Mouse (Mus musculus): Measurements from ENCODE around the gene Atxn2. TPM values are rescaled to one million over a fixed set of nuclear protein-coding genes. Genes with fewer than 3 reads are reported as not detected.

Atxn2 gene
- total and polyA plus RNA-seq, 3 experiments = 7.7 to 58.4 (median 8.3) TPM

DNA sequence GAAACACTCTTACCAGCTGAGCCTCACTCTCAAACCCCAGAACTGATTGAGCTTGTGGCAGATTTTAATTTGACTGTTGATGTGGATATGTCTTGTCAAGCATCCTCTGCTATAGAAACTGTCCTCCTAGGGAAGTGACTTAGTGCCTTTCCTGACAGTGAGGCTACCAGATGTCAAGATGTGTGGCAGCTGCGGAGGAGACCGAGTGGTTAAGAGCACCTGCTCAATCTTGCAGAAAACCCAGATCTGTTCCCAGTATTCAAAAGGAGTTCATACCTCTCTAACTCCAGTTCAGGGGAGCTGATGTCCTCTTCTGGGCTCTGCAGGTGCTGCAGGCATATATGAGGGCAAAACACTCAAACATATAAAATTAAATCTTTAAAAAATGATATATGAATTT is 53.9 kb downstream of the Atxn2 start:
- no peak for TF ChIP-seq IRF4 (IDR thresholded peaks at IDR 0.05; ENCODE audit: low read depth, low read length)
- TF ChIP-seq ZMIZ1 (IDR thresholded peaks at IDR 0.05; ENCODE audit: low read depth, low read length) = no peak
- no peak for TF ChIP-seq ETS1 (conservative IDR thresholded peaks at IDR 0.05; ENCODE audit: low read depth, low read length)
- no peak; the same call in 1 of the 2 replicates for TF ChIP-seq RAD21 (IDR thresholded peaks at IDR 0.05; ENCODE audit: low read depth, low read length)
- no peak for TF ChIP-seq POLR2A (IDR thresholded peaks at IDR 0.05; ENCODE audit: low read depth, low read length)
- in situ Hi-C loops (cut with MboI; ENCODE audit: low pct_ligation_motif_present, low pct_unique_long_range_greater_than_20kb, low sequenced_read_pairs) (no loop called here), dilution Hi-C loops (cut with MboI; ENCODE audit: extremely low pct_ligation_motif_present, extremely low pct_unique_long_range_greater_than_20kb, low sequenced_read_pairs) (no loop called here)
- H3K27me3 ChIP-seq (replicated peaks) = no peaks in the 10 kb centered on the region
- no peak for DNase-seq (ENCODE audit: extremely low read depth)
- no peak overlapping the region for H3K27ac ChIP-seq (ENCODE audit: insufficient read depth, low read depth)
- no peak overlapping the region for H3K4me2 ChIP-seq (ENCODE audit: insufficient read depth, low read depth, poor library complexity, severe bottlenecking)
- H3K9me3 ChIP-seq (replicated peaks; ENCODE audit: low read length) = no peaks in the 10 kb centered on the region
- no peak overlapping the region for H3K4me3 ChIP-seq (replicated peaks in 1 of 3; ENCODE audit: low read depth in 2 of 3, low read length in 2 of 3, poor library complexity in 1 of 3)
- no peak overlapping the region for H3K9ac ChIP-seq (ENCODE audit: insufficient read depth, low read depth)
- H3K79me2 ChIP-seq (replicated peaks; ENCODE audit: control insufficient read depth, extremely low read depth, insufficient read depth, poor library complexity, severe bottlenecking) = no peaks in the 10 kb centered on the region; the same call in 1 of the 2 replicates
- H3K36me3 ChIP-seq (replicated peaks in 1 of 2; ENCODE audit: control insufficient read depth in 1 of 2, insufficient read depth in 1 of 2, low read length in 1 of 2) = peaks cover 0 to 67% of the 10 kb centered on the region in 2 experiments
- peaks cover 0 to 24% of the 10 kb centered on the region in 2 experiments; a peak in 2 of 4 replicates for H3K4me1 ChIP-seq (ENCODE audit: control insufficient read depth in 1 of 2, insufficient read depth in 2 of 2)

DNA sequence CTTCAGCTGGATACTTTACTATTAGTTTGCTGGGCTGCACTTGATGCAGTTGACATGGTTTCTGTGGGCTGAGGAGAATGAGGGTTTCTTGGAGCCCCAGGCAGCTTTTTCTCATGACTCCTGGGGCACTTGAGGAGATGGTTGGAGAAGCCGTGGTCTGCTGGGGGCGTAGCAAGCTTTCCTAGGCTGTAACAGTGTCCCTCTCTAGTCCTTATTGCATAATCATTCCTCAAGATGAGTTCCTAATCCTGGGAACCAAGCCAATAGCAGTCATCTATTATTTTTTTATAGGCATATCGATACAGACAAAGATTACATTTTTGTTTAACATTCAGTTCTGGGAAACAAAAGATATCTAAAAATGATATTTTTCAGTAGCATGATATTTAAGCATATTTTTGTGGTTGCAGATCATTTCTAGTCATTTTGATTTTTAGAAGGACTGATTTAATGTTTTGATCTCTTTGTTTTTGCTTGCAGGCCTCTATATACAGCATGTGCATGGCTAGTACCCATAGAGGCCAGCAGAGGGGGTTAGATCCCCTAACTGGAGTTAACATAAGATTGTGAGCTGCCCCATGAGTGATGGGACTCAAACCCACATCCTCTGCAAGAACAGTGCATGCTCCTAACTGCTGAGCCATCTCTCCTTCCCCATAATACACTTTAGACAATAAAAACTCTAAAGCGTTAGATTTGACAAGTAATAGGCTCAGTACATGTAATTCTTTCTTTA is 55.1 kb downstream of the Atxn2 start:
- TF ChIP-seq CTCF (conservative IDR thresholded peaks at IDR 0.05 in 1 of 2, IDR thresholded peaks at IDR 0.05 in 1 of 2; ENCODE audit: low read depth in 2 of 2, low read length in 2 of 2) (peak in 1 of 2 experiments; percentile 38; a peak in 2 of 4 replicates), E2F4 (IDR thresholded peaks at IDR 0.05; ENCODE audit: insufficient replicate concordance, low read depth, low read length) (no peak)
- peaks cover 0 to 58% of the 10 kb centered on the region in 2 experiments for H3K36me3 ChIP-seq (replicated peaks in 1 of 2; ENCODE audit: control insufficient read depth in 1 of 2, insufficient read depth in 1 of 2, low read length in 1 of 2)

DNA sequence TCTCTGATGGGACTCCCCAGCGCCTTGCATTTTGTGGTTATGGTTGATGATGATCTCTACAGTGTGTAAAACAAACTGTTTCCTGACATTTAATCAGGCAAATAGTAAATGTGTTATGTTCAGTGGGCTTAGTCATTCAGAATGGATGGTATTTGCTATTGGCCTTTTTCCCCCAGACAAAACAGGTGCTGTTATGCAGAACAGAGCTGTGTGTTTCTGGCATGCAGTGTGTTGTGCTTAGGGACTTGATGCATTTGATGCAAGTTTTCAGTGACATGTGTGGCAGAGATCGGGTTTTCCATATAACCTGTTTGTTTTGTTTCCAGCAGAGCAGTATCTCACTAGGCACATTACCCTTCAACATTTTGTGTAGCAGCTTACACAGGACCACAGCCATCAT is 56.4 kb downstream of the Atxn2 start:
- TF ChIP-seq MXI1 (IDR thresholded peaks at IDR 0.05; ENCODE audit: low read depth, low read length) (no peak), JUND (conservative IDR thresholded peaks at IDR 0.05; ENCODE audit: low read depth, low read length) (no peak), ELF1 (IDR thresholded peaks at IDR 0.05; ENCODE audit: low read depth, low read length) (no peak), CTCF (conservative IDR thresholded peaks at IDR 0.05 in 1 of 2, IDR thresholded peaks at IDR 0.05 in 1 of 2; ENCODE audit: low read depth in 2 of 2, low read length in 2 of 2) (no peak), ZMIZ1 (IDR thresholded peaks at IDR 0.05; ENCODE audit: low read depth, low read length) (no peak), UBTF (IDR thresholded peaks at IDR 0.05; ENCODE audit: low read depth, low read length) (no peak), USF1 (IDR thresholded peaks at IDR 0.05; ENCODE audit: low read depth, low read length) (no peak), SMC3 (IDR thresholded peaks at IDR 0.05; ENCODE audit: low read depth, low read length) (no peak), ZC3H11A (IDR thresholded peaks at IDR 0.05; ENCODE audit: low read depth, low read length) (no peak)
- Histone ChIP-seq H3K4me1 (ENCODE audit: control insufficient read depth in 1 of 2, insufficient read depth in 2 of 2) (peaks cover 0 to 20% of the 10 kb centered on the region in 2 experiments; a peak in 2 of 4 replicates), H3K79me2 (replicated peaks; ENCODE audit: control insufficient read depth, extremely low read depth, insufficient read depth, poor library complexity, severe bottlenecking) (no peaks in the 10 kb centered on the region; the same call in 1 of the 2 replicates), H3K9ac (ENCODE audit: insufficient read depth, low read depth) (no peak overlapping the region), H3K27me3 (replicated peaks) (no peaks in the 10 kb centered on the region), H3K36me3 (replicated peaks in 1 of 2; ENCODE audit: control insufficient read depth in 1 of 2, insufficient read depth in 1 of 2, low read length in 1 of 2) (peaks cover 3 to 60% of the 10 kb centered on the region in 2 experiments), H3K4me3 (replicated peaks in 1 of 3; ENCODE audit: low read depth in 2 of 3, low read length in 2 of 3, poor library complexity in 1 of 3) (no peak overlapping the region), H3K4me2 (ENCODE audit: insufficient read depth, low read depth, poor library complexity, severe bottlenecking) (no peak overlapping the region), H3K9me3 (replicated peaks; ENCODE audit: low read length) (no peaks in the 10 kb centered on the region), H3K27ac (ENCODE audit: insufficient read depth, low read depth) (no peak overlapping the region)
- DNase-seq (ENCODE audit: extremely low read depth) = no peak
- dilution Hi-C loops (cut with MboI; ENCODE audit: extremely low pct_ligation_motif_present, extremely low pct_unique_long_range_greater_than_20kb, low sequenced_read_pairs) = no loop called here
- in situ Hi-C loops (cut with MboI; ENCODE audit: low pct_ligation_motif_present, low pct_unique_long_range_greater_than_20kb, low sequenced_read_pairs) = no loop called here

More for the DNA sequence above, 55.1 kb downstream of the Atxn2 start:
- Histone ChIP-seq H3K4me3 (replicated peaks in 1 of 3; ENCODE audit: low read depth in 2 of 3, low read length in 2 of 3, poor library complexity in 1 of 3) (no peak overlapping the region), H3K27me3 (replicated peaks) (no peaks in the 10 kb centered on the region), H3K9me3 (replicated peaks; ENCODE audit: low read length) (no peaks in the 10 kb centered on the region), H3K27ac (ENCODE audit: insufficient read depth, low read depth) (no peak overlapping the region), H3K4me2 (ENCODE audit: insufficient read depth, low read depth, poor library complexity, severe bottlenecking) (no peak overlapping the region), H3K79me2 (replicated peaks; ENCODE audit: control insufficient read depth, extremely low read depth, insufficient read depth, poor library complexity, severe bottlenecking) (no peaks in the 10 kb centered on the region; the same call in 1 of the 2 replicates), H3K9ac (ENCODE audit: insufficient read depth, low read depth) (no peak overlapping the region), H3K4me1 (ENCODE audit: control insufficient read depth in 1 of 2, insufficient read depth in 2 of 2) (peaks cover 0 to 24% of the 10 kb centered on the region in 2 experiments; a peak in 2 of 4 replicates)
- in situ Hi-C loops (cut with MboI; ENCODE audit: low pct_ligation_motif_present, low pct_unique_long_range_greater_than_20kb, low sequenced_read_pairs) (no loop called here), dilution Hi-C loops (cut with MboI; ENCODE audit: extremely low pct_ligation_motif_present, extremely low pct_unique_long_range_greater_than_20kb, low sequenced_read_pairs) (no loop called here)
- DNase-seq (ENCODE audit: extremely low read depth) = peak; percentile 9

Measured in CH12.LX (cell line).